Mouse (Mus musculus) embryonic facial prominence, embryonic 13.5 days (tissue): ENCODE measurements at regions not wholly inside any gene's neighbourhood (a gene's known extent, or its start where the extent isn't known, plus 50 kb on each side); places are given as distances from the start of the nearest gene placed in this dataset.

ENCODE experiments used
- ATAC-seq: fragments of 200-750 bp; cut with Nextera tagmentation; 2 replicates; pipeline ENCODE4 v1.8.0; 2017; ENCODE audit warnings: low read depth; ENCODE audit not compliant: insufficient number of reproducible peaks, insufficient read depth, low FRiP score, low TSS enrichment
- H3K27ac ChIP-seq: fragments of 300-500 bp; sonication (generic); 2 replicates; pipeline ENCODE4 v1.5.1; 2015; ENCODE audit warnings: moderate library complexity, mild to moderate bottlenecking, inconsistent platforms
- H3K27me3 ChIP-seq: fragments of 300-500 bp; sonication (generic); 2 replicates; pipeline ENCODE4 v1.6.1; 2015; ENCODE audit warnings: mild to moderate bottlenecking, inconsistent platforms
- H3K36me3 ChIP-seq: fragments of 300-500 bp; sonication (generic); 2 replicates; pipeline ENCODE4 v1.6.1; 2015; ENCODE audit warnings: mild to moderate bottlenecking, inconsistent platforms
- H3K4me1 ChIP-seq: fragments of 300-500 bp; sonication (generic); 2 replicates; pipeline ENCODE4 v1.6.1; 2015; ENCODE audit warnings: inconsistent platforms
- H3K4me2 ChIP-seq: fragments of 300-500 bp; sonication (generic); 2 replicates; pipeline ENCODE4 v1.6.1; 2015; ENCODE audit warnings: moderate library complexity, mild to moderate bottlenecking, inconsistent platforms
- H3K4me3 ChIP-seq: fragments of 300-500 bp; sonication (generic); 2 replicates; pipeline ENCODE4 v1.5.1; 2015; ENCODE audit warnings: mild to moderate bottlenecking, inconsistent platforms
- H3K9ac ChIP-seq: fragments of 300-500 bp; sonication (generic); 2 replicates; pipeline ENCODE4 v1.6.1; 2015; ENCODE audit warnings: mild to moderate bottlenecking, inconsistent platforms
- H3K9me3 ChIP-seq: fragments of 300-500 bp; sonication (generic); 2 replicates; pipeline ENCODE4 v1.6.1; 2016; ENCODE audit warnings: inconsistent platforms
- WGBS: fragments of 180-500 bp; shearing (Covaris S2); methylation state at CpG from one replicate; pipeline ENCODE4 v1.1.7; 2015; ENCODE audit warnings: mixed read lengths; 5-methylcytosine and 5-hydroxymethylcytosine counted together

DNA sequence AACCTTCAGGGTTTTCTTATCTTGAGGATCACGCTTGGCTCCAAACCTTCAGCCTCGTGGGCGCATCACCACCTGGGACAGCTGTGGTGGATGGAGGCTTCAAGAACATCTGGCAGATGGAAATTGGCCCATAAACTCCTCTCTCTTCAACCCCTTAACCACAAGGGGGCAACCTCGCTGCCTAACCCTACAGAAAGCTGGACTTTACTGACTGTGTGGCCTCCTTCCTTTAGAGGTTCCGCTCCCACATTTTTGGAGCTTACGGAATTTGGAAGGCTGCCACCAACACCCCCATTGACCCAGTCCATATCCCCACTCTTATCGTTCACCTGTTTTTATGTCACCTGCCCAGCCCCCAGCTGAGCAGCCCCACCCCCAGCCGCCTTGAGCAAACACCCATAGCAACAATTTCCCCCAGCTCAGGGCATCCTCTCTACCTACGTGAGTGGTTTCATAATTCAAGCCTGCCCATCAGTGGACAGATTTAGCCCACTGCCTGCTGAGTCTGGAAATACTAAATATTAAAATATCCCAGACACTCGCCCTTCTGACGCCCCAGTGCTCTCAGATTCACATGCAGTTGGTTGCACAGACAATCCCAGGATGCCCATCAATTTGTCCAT lies 167.0 kb upstream of the Slc22a22 start:
- no peaks in the 10 kb centered on the region for H3K36me3 ChIP-seq
- no peak overlapping the region for H3K4me3 ChIP-seq
- no peak for ATAC-seq
- 61% methylated on average over 11 of the region's 11 CpGs for whole genome bisulfite sequencing
- no peaks in the 10 kb centered on the region for H3K27me3 ChIP-seq
- H3K9me3 ChIP-seq = no peaks in the 10 kb centered on the region
- H3K9ac ChIP-seq = no peak overlapping the region
- no peak overlapping the region for H3K4me2 ChIP-seq
- H3K4me1 ChIP-seq = 0 out of 2 replicates have a peak, but pooled peaks cover 1% of the 10 kb centered on the region
- H3K27ac ChIP-seq = no peak overlapping the region

DNA sequence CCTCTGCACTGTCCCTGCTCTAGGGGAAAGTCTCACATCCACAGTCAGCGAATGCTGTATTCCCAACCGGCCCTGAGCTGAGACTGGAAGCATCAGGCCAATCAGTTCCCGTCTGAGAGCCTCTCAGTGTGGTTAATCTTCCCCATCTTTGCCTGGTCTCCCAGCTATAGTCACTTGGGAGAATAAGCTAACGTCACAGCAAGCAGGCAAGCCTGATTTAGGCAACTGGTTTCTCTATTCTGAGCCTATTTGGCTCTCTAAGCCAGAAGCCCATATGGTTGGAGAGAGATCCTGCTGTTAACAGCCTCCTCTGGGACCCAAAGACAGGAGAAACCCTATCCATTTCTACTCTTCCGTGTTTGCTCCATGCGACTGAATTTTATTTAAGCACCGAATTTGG lies 161.7 kb upstream of the Slc22a22 start:
- Histone ChIP-seq H3K36me3 (no peaks in the 10 kb centered on the region), H3K4me3 (no peak overlapping the region), H3K27me3 (no peaks in the 10 kb centered on the region), H3K4me2 (no peak overlapping the region), H3K27ac (no peak overlapping the region), H3K9ac (no peak overlapping the region), H3K4me1 (0 out of 2 replicates have a peak, but pooled peaks cover 7% of the 10 kb centered on the region), H3K9me3 (no peaks in the 10 kb centered on the region)
- 50% methylated on average over 7 of the region's 7 CpGs for WGBS
- no peak for ATAC-seq

DNA sequence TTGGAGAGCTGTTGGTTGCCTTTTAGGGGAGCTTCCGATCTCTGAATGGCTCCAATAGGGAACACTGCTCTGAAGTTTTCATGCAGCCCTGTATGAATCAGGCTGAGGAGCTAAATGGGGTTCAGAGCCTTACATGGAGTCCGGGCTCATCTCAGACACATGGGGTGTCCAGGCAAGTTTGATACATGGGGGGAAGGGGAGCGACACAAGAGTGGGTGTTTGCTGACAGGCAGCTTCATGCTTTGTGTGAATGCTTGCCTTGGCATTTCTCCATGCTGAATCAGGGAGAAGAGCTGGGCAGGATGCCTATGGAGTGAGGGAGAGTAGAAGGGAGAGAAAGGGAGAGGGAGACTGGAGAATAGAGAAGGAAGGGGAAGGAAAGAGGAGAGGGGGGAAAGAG lies 155.6 kb upstream of the Slc22a22 start:
- Histone ChIP-seq H3K27ac (no peak overlapping the region), H3K9ac (no peak overlapping the region), H3K27me3 (no peaks in the 10 kb centered on the region), H3K36me3 (no peaks in the 10 kb centered on the region), H3K4me3 (no peak overlapping the region), H3K9me3 (no peaks in the 10 kb centered on the region), H3K4me1 (no peaks in the 10 kb centered on the region), H3K4me2 (no peak overlapping the region)
- WGBS = 83% methylated on average over 3 of the region's 3 CpGs
- no peak for ATAC-seq

- no peak for ATAC-seq
- 88% methylated on average over 8 of the region's 8 CpGs for whole genome bisulfite sequencing
- no peaks in the 10 kb centered on the region for H3K4me1 ChIP-seq
- no peaks in the 10 kb centered on the region for H3K36me3 ChIP-seq
- no peak overlapping the region for H3K9ac ChIP-seq
- H3K4me3 ChIP-seq = no peak overlapping the region
- no peaks in the 10 kb centered on the region for H3K27me3 ChIP-seq
- no peak overlapping the region for H3K4me2 ChIP-seq
- H3K27ac ChIP-seq = no peak overlapping the region
- H3K9me3 ChIP-seq = no peaks in the 10 kb centered on the region
Observed at GRCm38 (mm10) chr15:57632537-57632936, 155.1 kb upstream of the Slc22a22 start.

GRCm38 (mm10) chr15:57618466-57618865 lies 141.0 kb upstream of the Slc22a22 start:
- Histone ChIP-seq H3K27me3 (no peaks in the 10 kb centered on the region), H3K4me2 (no peak overlapping the region), H3K4me1 (no peaks in the 10 kb centered on the region), H3K36me3 (no peaks in the 10 kb centered on the region), H3K4me3 (no peak overlapping the region), H3K9me3 (no peaks in the 10 kb centered on the region), H3K27ac (no peak overlapping the region), H3K9ac (no peak overlapping the region)
- 86% methylated on average over 6 of the region's 6 CpGs for WGBS
- ATAC-seq = no peak

GRCm38 (mm10) chr15:57616880-57617391 lies 139.5 kb upstream of the Slc22a22 start:
- no peak overlapping the region for H3K4me2 ChIP-seq
- WGBS = 59% methylated on average over 11 of the region's 11 CpGs
- H3K4me3 ChIP-seq = no peak overlapping the region
- H3K9ac ChIP-seq = no peak overlapping the region
- no peaks in the 10 kb centered on the region for H3K27me3 ChIP-seq
- no peaks in the 10 kb centered on the region for H3K4me1 ChIP-seq
- no peaks in the 10 kb centered on the region for H3K36me3 ChIP-seq
- no peak for ATAC-seq
- H3K9me3 ChIP-seq = no peaks in the 10 kb centered on the region
- no peak overlapping the region for H3K27ac ChIP-seq

DNA sequence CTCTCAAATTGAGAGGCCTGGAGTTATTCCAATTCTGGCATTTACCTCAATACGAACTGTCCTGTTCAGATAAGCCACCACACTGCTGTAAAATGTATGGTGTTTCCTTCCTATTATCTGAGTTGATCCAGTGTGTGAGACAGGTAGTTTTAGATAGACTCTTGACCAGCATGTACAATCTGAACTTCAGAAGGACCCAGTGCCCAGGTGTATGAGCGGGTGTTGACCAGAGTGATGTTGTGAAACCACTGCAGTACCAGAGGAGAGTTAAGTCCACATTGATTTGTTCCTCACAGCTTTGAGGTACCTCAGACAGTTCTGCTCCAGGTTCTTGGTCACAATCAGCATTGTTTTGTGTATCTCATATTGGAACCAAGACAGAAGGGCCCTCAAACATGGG lies 132.6 kb upstream of the Slc22a22 start:
- H3K9ac ChIP-seq = no peak overlapping the region
- H3K9me3 ChIP-seq = no peaks in the 10 kb centered on the region
- H3K27me3 ChIP-seq = no peaks in the 10 kb centered on the region
- no peak overlapping the region for H3K4me2 ChIP-seq
- H3K4me3 ChIP-seq = no peak overlapping the region
- 93% methylated on average over 2 of the region's 2 CpGs for WGBS
- no peaks in the 10 kb centered on the region for H3K36me3 ChIP-seq
- no peaks in the 10 kb centered on the region for H3K4me1 ChIP-seq
- no peak overlapping the region for H3K27ac ChIP-seq
- ATAC-seq = no peak

DNA sequence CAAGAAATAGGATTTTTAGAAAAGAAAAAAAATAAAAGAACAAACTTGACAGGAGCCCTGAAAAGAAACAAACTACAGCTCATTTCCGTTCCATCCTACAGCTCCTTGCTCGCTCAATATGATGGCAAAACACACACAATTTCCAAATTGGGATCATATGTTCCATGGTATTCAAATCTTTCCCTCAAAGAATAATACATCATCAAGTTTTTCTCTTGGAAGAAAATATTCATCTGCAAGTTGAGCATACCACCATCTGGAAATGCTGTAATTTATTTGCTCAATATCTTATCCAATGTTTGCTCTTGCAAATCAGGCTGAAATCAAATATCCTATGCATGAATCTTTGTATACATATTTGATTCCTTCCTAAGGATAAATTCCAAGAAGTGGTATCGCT lies 131.1 kb upstream of the Slc22a22 start:
- H3K4me2 ChIP-seq = no peak overlapping the region

GRCm38 (mm10) chr15:57600562-57600961 lies 123.1 kb upstream of the Slc22a22 start:
- no peak overlapping the region for H3K9ac ChIP-seq
- no peak overlapping the region for H3K27ac ChIP-seq
- no peaks in the 10 kb centered on the region for H3K4me1 ChIP-seq
- no peaks in the 10 kb centered on the region for H3K36me3 ChIP-seq
- WGBS = 19% methylated on average over 6 of the region's 6 CpGs
- H3K4me2 ChIP-seq = no peak overlapping the region
- H3K9me3 ChIP-seq = no peaks in the 10 kb centered on the region
- ATAC-seq = no peak
- H3K27me3 ChIP-seq = no peaks in the 10 kb centered on the region
- H3K4me3 ChIP-seq = no peak overlapping the region

More for the DNA sequence above, 131.1 kb upstream of the Slc22a22 start:
- H3K27ac ChIP-seq = peak overlapping the region; percentile 28
- H3K9ac ChIP-seq = no peak overlapping the region
- no peaks in the 10 kb centered on the region for H3K27me3 ChIP-seq
- no peak for ATAC-seq
- WGBS = 41% methylated on average over 3 of the region's 3 CpGs
- H3K4me3 ChIP-seq = no peak overlapping the region
- no peaks in the 10 kb centered on the region for H3K36me3 ChIP-seq
- no peaks in the 10 kb centered on the region for H3K9me3 ChIP-seq
- no peaks in the 10 kb centered on the region for H3K4me1 ChIP-seq

DNA sequence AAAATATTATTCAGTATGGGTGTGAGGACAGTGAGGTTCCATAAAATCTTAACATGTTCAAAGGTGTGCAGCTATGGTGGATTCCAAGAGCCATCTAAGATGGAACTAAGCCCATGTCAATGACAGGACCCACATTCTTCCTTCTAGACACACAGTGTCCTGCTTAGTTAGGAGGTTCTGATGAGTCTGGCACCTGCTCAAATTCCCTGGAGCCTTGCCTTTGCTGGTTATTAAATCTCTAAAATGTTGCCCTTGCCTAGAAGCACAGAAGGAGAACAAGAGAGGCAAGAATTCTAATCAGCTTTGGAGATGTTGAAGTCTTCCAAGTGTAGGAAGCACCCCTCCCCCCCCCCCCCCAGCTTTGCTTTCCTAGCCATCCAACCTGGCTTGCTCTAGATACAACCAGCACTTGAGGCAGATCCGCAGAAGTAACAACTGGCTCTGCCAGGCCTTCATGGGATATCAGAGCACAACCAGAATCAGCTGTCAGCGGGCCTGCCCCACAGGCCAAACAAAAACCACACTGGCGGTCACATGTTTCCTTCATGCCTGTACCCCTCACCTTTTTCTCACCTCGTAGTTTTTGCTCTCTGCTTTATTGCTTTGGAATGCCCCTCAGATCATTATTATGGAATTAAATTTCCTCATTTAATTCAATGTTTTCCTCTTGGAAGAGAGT lies 116.0 kb upstream of the Slc22a22 start:
- Histone ChIP-seq H3K9me3 (no peaks in the 10 kb centered on the region), H3K4me2 (no peak overlapping the region), H3K4me1 (peaks cover 23% of the 10 kb centered on the region), H3K36me3 (no peaks in the 10 kb centered on the region), H3K27me3 (no peaks in the 10 kb centered on the region), H3K9ac (no peak overlapping the region), H3K27ac (no peak overlapping the region), H3K4me3 (no peak overlapping the region)
- WGBS = 68% methylated on average over 4 of the region's 4 CpGs
- ATAC-seq = no peak

DNA sequence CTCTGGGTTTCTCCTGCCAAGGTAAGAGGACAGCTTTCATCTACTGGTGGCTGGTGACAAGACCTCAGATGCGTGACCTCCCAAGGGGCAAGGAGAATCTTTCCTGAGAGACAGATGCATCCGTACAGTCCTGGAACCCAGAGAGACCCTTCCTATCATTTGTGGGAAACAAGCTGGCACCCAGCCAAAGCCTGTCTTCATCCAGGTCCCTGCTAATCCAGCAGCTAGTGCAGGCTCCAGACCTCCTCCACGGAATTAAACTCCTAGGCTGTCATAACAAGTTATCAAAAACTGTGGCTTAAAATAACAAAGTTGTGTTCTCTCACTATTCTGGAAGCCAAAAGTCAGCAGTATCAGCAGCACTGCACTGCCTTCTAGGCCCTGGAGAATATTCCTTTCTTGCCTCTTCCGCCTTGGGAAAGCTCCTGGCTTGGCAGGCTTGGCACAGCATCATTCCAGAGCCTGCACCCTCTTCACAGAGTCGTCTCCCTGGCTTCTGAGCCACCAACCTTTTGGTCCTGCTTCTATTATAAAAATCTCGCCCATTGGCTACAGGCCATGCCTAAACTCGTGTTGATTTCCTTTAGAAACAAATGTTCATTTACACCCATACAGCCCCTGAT lies 113.3 kb upstream of the Slc22a22 start:
- ATAC-seq = no peak
- Histone ChIP-seq H3K4me1 (peaks cover 23% of the 10 kb centered on the region), H3K27ac (no peak overlapping the region), H3K36me3 (no peaks in the 10 kb centered on the region), H3K4me3 (no peak overlapping the region), H3K27me3 (no peaks in the 10 kb centered on the region), H3K4me2 (no peak overlapping the region), H3K9ac (no peak overlapping the region), H3K9me3 (no peaks in the 10 kb centered on the region)
- 47% methylated on average over 7 of the region's 7 CpGs for WGBS
